Mouse (Mus musculus): ENCODE results near the gene Car5a. TPM values are rescaled to one million over a fixed set of nuclear protein-coding genes. Genes with fewer than 3 reads are reported as not detected.

Gene Car5a
- polyA plus RNA-seq, 1 experiment = not detected

GRCm38 (mm10) chr8:121877212-121877611, 67.5 kb downstream of the Car5a start:
- peaks cover 13% of the 10 kb centered on the region for H3K4me1 ChIP-seq (ENCODE audit: control insufficient read depth, insufficient read depth, low read length)
- no peak overlapping the region for H3K27ac ChIP-seq (ENCODE audit: insufficient read depth, low read depth, low read length)
- no peak overlapping the region for H3K4me3 ChIP-seq (ENCODE audit: insufficient read depth, low read length)
- TF ChIP-seq POLR2A (IDR thresholded peaks at IDR 0.05; ENCODE audit: borderline replicate concordance, low read depth, low read length) = no peak
- no peak for TF ChIP-seq CTCF (IDR thresholded peaks at IDR 0.05; ENCODE audit: low read depth, low read length)

- peaks cover 13% of the 10 kb centered on the region for H3K4me1 ChIP-seq (ENCODE audit: control insufficient read depth, insufficient read depth, low read length)
- no peak overlapping the region for H3K4me3 ChIP-seq (ENCODE audit: insufficient read depth, low read length)
- TF ChIP-seq POLR2A (IDR thresholded peaks at IDR 0.05; ENCODE audit: borderline replicate concordance, low read depth, low read length) (no peak), CTCF (IDR thresholded peaks at IDR 0.05; ENCODE audit: low read depth, low read length) (no peak)
- no peak overlapping the region for H3K27ac ChIP-seq (ENCODE audit: insufficient read depth, low read depth, low read length)
Measured at GRCm38 (mm10) chr8:121875517-121875916, 69.2 kb downstream of the Car5a start.

GRCm38 (mm10) chr8:121875045-121875444, 69.7 kb downstream of the Car5a start:
- peaks cover 13% of the 10 kb centered on the region for H3K4me1 ChIP-seq (ENCODE audit: control insufficient read depth, insufficient read depth, low read length)
- no peak overlapping the region for H3K27ac ChIP-seq (ENCODE audit: insufficient read depth, low read depth, low read length)
- TF ChIP-seq CTCF (IDR thresholded peaks at IDR 0.05; ENCODE audit: low read depth, low read length) = no peak
- no peak for TF ChIP-seq POLR2A (IDR thresholded peaks at IDR 0.05; ENCODE audit: borderline replicate concordance, low read depth, low read length)
- no peak overlapping the region for H3K4me3 ChIP-seq (ENCODE audit: insufficient read depth, low read length)

GRCm38 (mm10) chr8:121874031-121874430, 70.7 kb downstream of the Car5a start:
- TF ChIP-seq CTCF (IDR thresholded peaks at IDR 0.05; ENCODE audit: low read depth, low read length) (no peak), POLR2A (IDR thresholded peaks at IDR 0.05; ENCODE audit: borderline replicate concordance, low read depth, low read length) (no peak)
- H3K4me1 ChIP-seq (ENCODE audit: control insufficient read depth, insufficient read depth, low read length) = peaks cover 13% of the 10 kb centered on the region

GRCm38 (mm10) chr8:121871833-121872440, 72.8 kb downstream of the Car5a start:
- H3K27ac ChIP-seq (ENCODE audit: insufficient read depth, low read depth, low read length) = no peak overlapping the region
- no peak overlapping the region for H3K4me3 ChIP-seq (ENCODE audit: insufficient read depth, low read length)
- TF ChIP-seq POLR2A (IDR thresholded peaks at IDR 0.05; ENCODE audit: borderline replicate concordance, low read depth, low read length) (no peak), CTCF (IDR thresholded peaks at IDR 0.05; ENCODE audit: low read depth, low read length) (no peak)
- H3K4me1 ChIP-seq (ENCODE audit: control insufficient read depth, insufficient read depth, low read length) = peaks cover 11% of the 10 kb centered on the region

More at GRCm38 (mm10) chr8:121874031-121874430, 70.7 kb downstream of the Car5a start:
- Histone ChIP-seq H3K4me3 (ENCODE audit: insufficient read depth, low read length) (no peak overlapping the region), H3K27ac (ENCODE audit: insufficient read depth, low read depth, low read length) (no peak overlapping the region)

- Histone ChIP-seq H3K4me3 (ENCODE audit: insufficient read depth, low read length) (no peak overlapping the region), H3K4me1 (ENCODE audit: control insufficient read depth, insufficient read depth, low read length) (peaks cover 12% of the 10 kb centered on the region), H3K27ac (ENCODE audit: insufficient read depth, low read depth, low read length) (no peak overlapping the region)
- TF ChIP-seq POLR2A (IDR thresholded peaks at IDR 0.05; ENCODE audit: borderline replicate concordance, low read depth, low read length) = no peak
- no peak for TF ChIP-seq CTCF (IDR thresholded peaks at IDR 0.05; ENCODE audit: low read depth, low read length)
Measured at GRCm38 (mm10) chr8:121870190-121870589, 74.5 kb downstream of the Car5a start.

- H3K27ac ChIP-seq (ENCODE audit: insufficient read depth, low read depth, low read length) = no peak overlapping the region
- H3K4me1 ChIP-seq (ENCODE audit: control insufficient read depth, insufficient read depth, low read length) = peaks cover 12% of the 10 kb centered on the region
- no peak overlapping the region for H3K4me3 ChIP-seq (ENCODE audit: insufficient read depth, low read length)
- TF ChIP-seq POLR2A (IDR thresholded peaks at IDR 0.05; ENCODE audit: borderline replicate concordance, low read depth, low read length) = no peak
- no peak for TF ChIP-seq CTCF (IDR thresholded peaks at IDR 0.05; ENCODE audit: low read depth, low read length)
Measured at GRCm38 (mm10) chr8:121868896-121869295, 75.8 kb downstream of the Car5a start.

GRCm38 (mm10) chr8:121868196-121868595, 76.5 kb downstream of the Car5a start:
- H3K4me1 ChIP-seq (ENCODE audit: control insufficient read depth, insufficient read depth, low read length) = peaks cover 12% of the 10 kb centered on the region
- no peak overlapping the region for H3K27ac ChIP-seq (ENCODE audit: insufficient read depth, low read depth, low read length)
- TF ChIP-seq POLR2A (IDR thresholded peaks at IDR 0.05; ENCODE audit: borderline replicate concordance, low read depth, low read length) = no peak
- no peak for TF ChIP-seq CTCF (IDR thresholded peaks at IDR 0.05; ENCODE audit: low read depth, low read length)

More at GRCm38 (mm10) chr8:121868196-121868595, 76.5 kb downstream of the Car5a start:
- no peak overlapping the region for H3K4me3 ChIP-seq (ENCODE audit: insufficient read depth, low read length)

Other genes starting within 250 kb of the Car5a start
- gene Jph3, start 215.3 kb downstream of the Car5a start, polyA plus RNA-seq (2012; ENCODE audit: insufficient read depth, insufficient read length, missing spikeins) = not detected in 2 replicates
- 19.9 and 20.8 TPM in 2 replicates for gene Klhdc4, start 115.3 kb downstream of the Car5a start, polyA plus RNA-seq (2012; ENCODE audit: insufficient read depth, insufficient read length, missing spikeins)
- 1.9 and 2.4 TPM in 2 replicates for gene Slc7a5, start 37.2 kb downstream of the Car5a start, polyA plus RNA-seq (2012; ENCODE audit: insufficient read depth, insufficient read length, missing spikeins)
- 19.9 and 24.0 TPM in 2 replicates for gene Banp, start 4.8 kb upstream of the Car5a start, polyA plus RNA-seq (2012; ENCODE audit: insufficient read depth, insufficient read length, missing spikeins)

Data from bone marrow macrophage, adult 2 months (primary cell).